Mouse (Mus musculus): ENCODE data around the gene Ncf2.

- TF ChIP-seq E2F4 (IDR thresholded peaks at IDR 0.05; ENCODE audit: insufficient read depth) (no peak), CEBPB (IDR thresholded peaks at IDR 0.05; ENCODE audit: insufficient read depth, poor library complexity, severe bottlenecking) (no peak), POLR2A (IDR thresholded peaks at IDR 0.05; ENCODE audit: insufficient read length, low read depth) (no peak), REST (IDR thresholded peaks at IDR 0.05; ENCODE audit: insufficient read depth, insufficient read length) (no peak), MYOD1 (IDR thresholded peaks at IDR 0.05; ENCODE audit: control insufficient read depth in 1 of 3, insufficient read length in 2 of 3, low read depth in 2 of 3) (no peak), TCF12 (IDR thresholded peaks at IDR 0.05; ENCODE audit: insufficient read depth, poor library complexity, severe bottlenecking) (no peak), USF1 (IDR thresholded peaks at IDR 0.05; ENCODE audit: low read depth) (no peak), MAX (IDR thresholded peaks at IDR 0.05; ENCODE audit: low read depth) (no peak), SRF (IDR thresholded peaks at IDR 0.05; ENCODE audit: control insufficient read depth, insufficient read length, low read depth) (no peak), POLR2AphosphoS2 (IDR thresholded peaks at IDR 0.05; ENCODE audit: insufficient read length, low read depth) (no peak), MYOG (IDR thresholded peaks at IDR 0.05; ENCODE audit: control insufficient read depth in 1 of 3, insufficient read depth in 1 of 3, insufficient read length in 2 of 3, low read depth in 2 of 3) (no peak), TCF3 (IDR thresholded peaks at IDR 0.05; ENCODE audit: insufficient read length, low read depth) (no peak)
Observed at GRCm38 (mm10) chr1:152846856-152847255, 46.9 kb downstream of the Ncf2 start.
